Mouse (Mus musculus) central nervous system, embryonic 11.5 days (tissue): ENCODE data around the gene Aldh1l1. TPM values are rescaled to one million over a fixed set of nuclear protein-coding genes. Genes with fewer than 3 reads are reported as not detected.

Experiments
- polyA plus RNA-seq: library from polyadenylated mRNA; depleted of rRNA; stranded (reverse); fragments of >200 nt; gene quantifications from 2 replicates; pipeline ENCODE4 v1.2.3, GENCODE M21; 2012; rRNA removed

Aldh1l1 gene
- 1.9 and 3.1 TPM in 2 replicates for polyA plus RNA-seq

DNA sequence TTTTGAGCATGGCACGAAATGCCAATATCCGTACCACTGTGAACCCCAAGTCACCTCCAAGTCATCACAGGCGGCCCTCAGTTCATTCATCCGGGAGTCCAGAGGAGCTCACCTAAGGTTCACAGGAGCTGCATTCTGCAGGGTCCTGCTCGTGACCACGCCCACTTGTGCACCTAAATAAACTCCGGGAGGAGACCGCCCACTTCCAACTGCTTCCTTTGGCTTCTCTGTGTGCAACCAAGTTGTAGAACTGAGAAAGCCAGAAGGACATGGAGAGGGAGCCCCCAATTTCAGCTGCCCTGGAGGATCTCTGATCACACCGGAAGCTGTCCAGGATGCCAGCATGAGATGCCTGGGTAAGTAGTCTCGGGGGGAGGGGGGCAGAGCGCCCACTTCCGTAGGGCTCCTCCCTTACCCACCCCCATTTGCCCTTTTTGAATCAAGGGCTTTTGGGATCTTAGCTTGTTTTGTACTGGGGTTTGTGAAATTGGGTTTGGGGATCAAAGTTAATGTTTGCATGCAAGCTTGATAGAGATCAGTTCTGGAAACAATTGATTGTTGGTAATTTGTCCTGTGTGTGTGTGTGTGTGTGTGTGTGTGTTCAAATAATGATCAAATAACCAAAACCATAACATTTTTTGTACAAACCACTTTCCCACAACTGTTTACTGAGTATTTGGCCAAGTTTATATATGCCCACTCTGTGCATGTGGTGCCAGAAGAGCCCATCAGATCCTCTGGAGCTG is at the start of gene Aldh1l1:
Aldh1l1 (plus strand) TSS at position 252 of the 746 bp plus-strand sequence.

DNA sequence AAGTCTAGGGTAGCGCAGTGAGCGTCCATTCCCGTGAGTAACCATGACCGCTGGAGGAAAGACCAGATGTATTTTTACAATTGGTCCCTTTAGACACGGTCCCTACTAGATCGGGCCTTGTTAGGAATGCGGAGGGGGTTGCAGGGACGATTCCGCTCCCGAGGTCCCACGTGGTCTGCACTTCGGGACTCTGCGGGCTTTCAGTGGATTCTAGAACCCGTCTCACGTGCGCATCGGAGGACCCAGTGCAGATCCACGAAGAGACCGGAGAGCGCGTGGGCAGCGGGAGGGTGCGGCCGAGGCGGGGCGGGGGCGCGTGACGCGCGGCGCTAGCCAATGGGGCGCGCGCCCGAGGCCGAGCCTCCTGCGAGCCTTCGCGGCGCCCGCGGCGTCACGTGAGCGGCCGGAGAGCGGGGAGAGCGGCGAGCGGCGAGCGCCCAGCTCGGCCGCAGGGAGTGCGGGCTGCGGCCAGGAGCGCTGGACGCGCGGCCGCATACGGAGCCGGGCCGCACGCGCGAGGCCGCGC is 24.0 kb upstream of the Aldh1l1 start, which contains the start of gene Klf15:
Klf15 (plus strand) TSS at position 396 of the 526 bp plus-strand sequence.

DNA sequence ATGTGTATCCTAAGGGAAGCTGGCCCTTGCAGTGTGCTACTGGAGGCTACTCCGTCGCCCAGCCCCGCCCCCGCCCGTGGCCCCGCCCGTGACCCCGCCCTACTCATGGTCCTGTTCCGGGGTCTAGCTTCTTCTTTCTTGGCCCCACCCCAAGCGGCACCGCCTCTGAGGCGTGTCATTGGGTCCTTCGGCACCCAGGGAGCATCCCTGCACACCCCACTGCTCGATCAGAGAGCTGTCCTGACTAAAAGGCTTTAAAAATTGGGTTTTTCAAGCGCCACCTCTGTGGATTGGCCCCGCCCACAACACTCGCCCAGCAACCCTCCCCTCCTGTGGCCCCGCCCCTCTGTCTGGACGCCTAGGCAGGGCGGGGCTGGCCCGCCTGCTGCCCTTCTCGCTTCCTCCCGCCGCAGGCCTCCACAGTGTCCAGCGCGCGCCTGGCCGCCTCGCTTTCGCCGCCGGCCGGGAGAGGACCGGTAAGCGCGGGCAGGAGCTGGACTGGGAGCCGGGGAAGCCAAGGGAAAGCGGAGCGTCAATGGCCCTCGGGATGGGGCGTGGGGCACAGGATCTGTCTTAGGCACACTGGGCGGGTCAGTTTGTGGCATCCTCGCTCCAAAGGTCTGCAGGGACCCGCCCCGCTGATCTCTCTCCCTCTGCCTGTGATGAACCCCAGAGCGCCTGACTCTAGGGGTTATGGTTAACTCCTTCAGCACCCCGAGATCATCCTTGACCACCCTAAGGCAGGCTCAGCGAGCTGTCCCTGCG is 118.5 kb downstream of the Aldh1l1 start, which contains the start of gene Slc41a3:
Slc41a3 (plus strand) TSS at position 193 of the 765 bp plus-strand sequence.

Other genes starting within 250 kb of the Aldh1l1 start
- not detected in 2 replicates for gene Vmn1r54, start 240.1 kb upstream of the Aldh1l1 start, polyA plus RNA-seq
- gene BC048671, start 185.2 kb upstream of the Aldh1l1 start, polyA plus RNA-seq, result not detected in 2 replicates
- gene Chst13, start 161.2 kb upstream of the Aldh1l1 start, polyA plus RNA-seq, result 0.45 and 0.82 TPM in 2 replicates
- 0.17 and 0.23 TPM in 2 replicates for gene Uroc1, start 153.1 kb upstream of the Aldh1l1 start, polyA plus RNA-seq
- gene Zxdc, start 116.9 kb upstream of the Aldh1l1 start, polyA plus RNA-seq, result 8.5 and 12.2 TPM in 2 replicates
- 2.3 and 5.4 TPM in 2 replicates for gene Cfap100, start 57.6 kb upstream of the Aldh1l1 start, polyA plus RNA-seq
- 2.2 and 3.1 TPM in 2 replicates for gene Klf15, start 23.9 kb upstream of the Aldh1l1 start, polyA plus RNA-seq
- 3.8 and 4.7 TPM in 2 replicates for gene Slc41a3, start 118.3 kb downstream of the Aldh1l1 start, polyA plus RNA-seq